Mouse (Mus musculus): ENCODE measurements at regions not wholly inside any gene's neighbourhood (a gene's known extent, or its start where the extent isn't known, plus 50 kb on each side); places are given as distances from the start of the nearest gene placed in this dataset.

DNA sequence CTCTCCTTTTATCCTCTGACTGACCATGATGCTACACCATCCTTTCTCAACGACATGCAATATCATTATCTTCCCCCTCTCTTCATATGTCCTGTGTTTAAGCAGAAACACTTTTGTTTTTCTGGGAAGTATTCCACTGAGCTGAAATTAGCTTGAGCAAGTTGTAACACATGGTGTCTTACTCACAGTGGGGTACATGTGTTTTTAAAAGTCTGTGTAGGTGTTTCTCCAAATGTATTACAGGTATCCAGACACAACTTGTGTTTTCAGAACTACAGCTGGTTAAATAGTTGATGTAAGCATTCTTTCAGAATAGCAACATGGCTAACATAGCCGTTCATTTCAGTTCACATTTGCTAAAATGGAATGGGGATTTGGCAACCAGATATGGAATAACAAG, 172.8 kb upstream of the Gm10295 start:
- Histone ChIP-seq H3K27ac (ENCODE audit: low read depth, low read length) (no peak overlapping the region), H3K4me3 (ENCODE audit: low read depth, low read length) (no peak overlapping the region), H3K4me2 (ENCODE audit: low read depth) (no peak overlapping the region), H3K27me3 (ENCODE audit: control insufficient read depth, insufficient read depth, low read length) (no peaks in the 10 kb centered on the region), H3K9me3 (ENCODE audit: control insufficient read depth, low read length) (no peaks in the 10 kb centered on the region), H3K4me1 (ENCODE audit: control insufficient read depth, insufficient read depth, low read length) (no peaks in the 10 kb centered on the region), H3K9ac (ENCODE audit: low read length) (no peak overlapping the region), H3K36me3 (ENCODE audit: control insufficient read depth, insufficient read depth, low read length) (no peaks in the 10 kb centered on the region)
- ATAC-seq (ENCODE audit: insufficient read depth, low FRiP score, low TSS enrichment) (no peak), DNase-seq (ENCODE audit: low spot score) (no peak)
- WGBS = 86% methylated on average over 2 of the region's 2 CpGs

DNA sequence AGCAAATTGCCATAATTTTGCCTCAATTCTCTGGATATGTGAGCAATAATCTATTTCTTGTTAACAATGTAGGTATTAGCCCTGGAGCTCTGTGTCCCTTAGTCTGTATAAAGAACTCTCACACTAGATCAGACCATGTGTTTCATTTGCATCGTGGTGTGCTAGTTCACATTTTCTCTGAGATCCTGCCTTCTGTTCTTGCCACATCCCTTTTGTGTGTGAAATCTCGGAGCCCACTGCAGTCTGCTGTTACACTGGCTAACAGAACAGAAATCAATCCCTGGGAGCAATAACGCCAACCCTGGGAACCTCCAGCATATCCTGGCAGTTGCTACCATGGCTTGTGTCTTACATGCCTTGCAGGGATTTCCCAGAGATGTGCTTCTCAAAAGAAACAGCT, 156.1 kb upstream of the Gm10295 start:
- Histone ChIP-seq H3K36me3 (ENCODE audit: control insufficient read depth, insufficient read depth, low read length) (no peaks in the 10 kb centered on the region), H3K27me3 (ENCODE audit: control insufficient read depth, insufficient read depth, low read length) (no peaks in the 10 kb centered on the region), H3K4me2 (ENCODE audit: low read depth) (no peak overlapping the region), H3K4me3 (ENCODE audit: low read depth, low read length) (no peak overlapping the region), H3K27ac (ENCODE audit: low read depth, low read length) (no peak overlapping the region), H3K9me3 (ENCODE audit: control insufficient read depth, low read length) (no peaks in the 10 kb centered on the region), H3K9ac (ENCODE audit: low read length) (no peak overlapping the region), H3K4me1 (ENCODE audit: control insufficient read depth, insufficient read depth, low read length) (no peaks in the 10 kb centered on the region)
- DNase-seq (ENCODE audit: low spot score) (no peak), ATAC-seq (ENCODE audit: insufficient read depth, low FRiP score, low TSS enrichment) (no peak)
- 72% methylated on average over 3 of the region's 3 CpGs for WGBS

- H3K4me1 ChIP-seq (ENCODE audit: control insufficient read depth, insufficient read depth, low read length) = no peaks in the 10 kb centered on the region; the same call in 1 of the 2 replicates
- no peaks in the 10 kb centered on the region for H3K9me3 ChIP-seq (ENCODE audit: control insufficient read depth, low read length)
- no peak for DNase-seq (ENCODE audit: low spot score)
- no peak overlapping the region for H3K9ac ChIP-seq (ENCODE audit: low read length)
- no peak overlapping the region for H3K27ac ChIP-seq (ENCODE audit: low read depth, low read length)
- no peak overlapping the region for H3K4me2 ChIP-seq (ENCODE audit: low read depth)
- ATAC-seq (ENCODE audit: insufficient read depth, low FRiP score, low TSS enrichment) = no peak
- no peaks in the 10 kb centered on the region for H3K36me3 ChIP-seq (ENCODE audit: control insufficient read depth, insufficient read depth, low read length)
- no peaks in the 10 kb centered on the region for H3K27me3 ChIP-seq (ENCODE audit: control insufficient read depth, insufficient read depth, low read length)
- H3K4me3 ChIP-seq (ENCODE audit: low read depth, low read length) = no peak overlapping the region
- 33% methylated on average over 6 of the region's 6 CpGs for WGBS
Measured at GRCm38 (mm10) chr7:71500719-71501118, 149.4 kb upstream of the Gm10295 start.

DNA sequence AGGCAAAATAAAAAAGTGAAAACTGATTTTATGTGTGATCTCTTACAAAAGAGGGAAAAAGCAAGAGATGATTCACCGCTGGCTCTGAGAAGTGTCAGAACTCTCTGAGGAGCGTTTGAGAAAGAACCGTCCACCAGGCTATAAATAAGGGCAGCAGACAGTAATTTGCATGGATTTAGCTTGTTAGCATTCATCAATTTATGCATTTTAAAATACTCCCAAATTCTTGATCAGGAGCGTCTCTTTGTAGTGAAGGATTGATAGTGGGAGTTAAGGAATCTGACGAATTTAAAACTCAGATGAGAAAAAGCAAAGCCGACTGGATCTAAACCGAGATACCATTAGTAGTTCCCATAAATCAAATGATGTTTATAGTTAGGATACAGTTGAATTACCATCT, 146.8 kb upstream of the Gm10295 start:
- no peak for DNase-seq (ENCODE audit: low spot score)
- Histone ChIP-seq H3K4me1 (ENCODE audit: control insufficient read depth, insufficient read depth, low read length) (no peaks in the 10 kb centered on the region; the same call in 1 of the 2 replicates), H3K4me2 (ENCODE audit: low read depth) (no peak overlapping the region), H3K27ac (ENCODE audit: low read depth, low read length) (no peak overlapping the region), H3K9me3 (ENCODE audit: control insufficient read depth, low read length) (no peaks in the 10 kb centered on the region), H3K27me3 (ENCODE audit: control insufficient read depth, insufficient read depth, low read length) (no peaks in the 10 kb centered on the region), H3K36me3 (ENCODE audit: control insufficient read depth, insufficient read depth, low read length) (no peaks in the 10 kb centered on the region), H3K9ac (ENCODE audit: low read length) (no peak overlapping the region), H3K4me3 (ENCODE audit: low read depth, low read length) (no peak overlapping the region)
- ATAC-seq (ENCODE audit: insufficient read depth, low FRiP score, low TSS enrichment) = no peak
- WGBS = 65% methylated on average over 7 of the region's 7 CpGs

DNA sequence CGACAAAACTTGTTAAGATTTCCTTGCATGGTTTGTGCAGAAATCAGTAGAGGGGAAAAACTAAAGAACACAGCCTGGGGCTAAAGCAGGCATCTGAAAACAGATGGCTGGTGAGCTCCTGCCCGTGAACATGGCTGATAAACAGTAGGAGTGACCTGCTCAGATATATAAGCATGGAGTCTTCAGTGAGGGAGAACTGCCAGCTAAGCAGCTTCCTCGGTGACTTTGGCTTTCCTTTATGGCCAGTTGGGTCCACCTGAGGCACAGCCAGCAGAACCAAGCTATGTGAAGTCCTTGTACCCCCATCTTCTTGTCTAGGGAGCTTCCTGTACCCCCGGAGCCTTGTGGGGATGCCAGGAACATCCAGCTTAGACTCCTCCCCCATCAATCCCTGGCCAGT, 139.8 kb upstream of the Gm10295 start:
- DNase-seq (ENCODE audit: low spot score) (no peak), ATAC-seq (ENCODE audit: insufficient read depth, low FRiP score, low TSS enrichment) (no peak)
- no peaks in the 10 kb centered on the region for H3K36me3 ChIP-seq (ENCODE audit: control insufficient read depth, insufficient read depth, low read length)
- no peaks in the 10 kb centered on the region for H3K4me1 ChIP-seq (ENCODE audit: control insufficient read depth, insufficient read depth, low read length)
- H3K4me3 ChIP-seq (ENCODE audit: low read depth, low read length) = no peak overlapping the region
- no peaks in the 10 kb centered on the region for H3K27me3 ChIP-seq (ENCODE audit: control insufficient read depth, insufficient read depth, low read length)
- H3K27ac ChIP-seq (ENCODE audit: low read depth, low read length) = no peak overlapping the region
- 76% methylated on average over 4 of the region's 4 CpGs for WGBS
- no peaks in the 10 kb centered on the region for H3K9me3 ChIP-seq (ENCODE audit: control insufficient read depth, low read length)
- H3K4me2 ChIP-seq (ENCODE audit: low read depth) = no peak overlapping the region
- H3K9ac ChIP-seq (ENCODE audit: low read length) = no peak overlapping the region

DNA sequence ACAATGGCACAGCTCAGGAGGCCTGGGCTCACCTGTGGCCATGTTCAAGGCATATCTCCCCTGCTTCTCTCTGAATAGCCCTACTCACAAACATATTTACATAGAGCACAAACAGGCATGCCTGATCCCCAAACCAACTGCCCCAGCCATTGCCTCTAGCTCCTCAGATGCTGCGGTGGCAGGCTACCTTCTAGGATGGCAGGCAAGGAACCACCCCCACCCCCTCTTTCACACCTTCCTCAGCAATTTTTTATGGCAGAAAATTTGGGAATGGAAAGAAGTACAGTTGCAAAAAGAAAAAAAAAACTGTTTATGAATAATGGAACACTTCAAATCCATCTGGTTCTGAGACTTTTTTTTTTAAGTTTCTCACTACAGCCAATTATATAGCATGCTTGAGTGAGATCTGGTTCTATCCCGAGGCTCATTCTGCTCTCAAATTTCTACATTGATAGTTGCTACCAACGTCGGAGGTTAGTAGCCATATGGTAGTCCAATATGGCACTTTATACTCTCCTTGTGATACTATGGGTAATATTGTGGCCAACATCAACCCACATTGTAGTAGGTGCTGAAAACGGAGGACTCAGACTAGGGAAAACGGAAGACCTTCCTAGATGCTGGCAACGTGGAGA, 136.8 kb upstream of the Gm10295 start:
- Histone ChIP-seq H3K4me3 (ENCODE audit: low read depth, low read length) (no peak overlapping the region), H3K9me3 (ENCODE audit: control insufficient read depth, low read length) (no peaks in the 10 kb centered on the region), H3K27ac (ENCODE audit: low read depth, low read length) (no peak overlapping the region), H3K4me1 (ENCODE audit: control insufficient read depth, insufficient read depth, low read length) (no peaks in the 10 kb centered on the region), H3K4me2 (ENCODE audit: low read depth) (no peak overlapping the region), H3K9ac (ENCODE audit: low read length) (no peak overlapping the region), H3K27me3 (ENCODE audit: control insufficient read depth, insufficient read depth, low read length) (no peaks in the 10 kb centered on the region), H3K36me3 (ENCODE audit: control insufficient read depth, insufficient read depth, low read length) (no peaks in the 10 kb centered on the region)
- DNase-seq (ENCODE audit: low spot score) (no peak), ATAC-seq (ENCODE audit: insufficient read depth, low FRiP score, low TSS enrichment) (no peak)
- WGBS = 87% methylated on average over 7 of the region's 7 CpGs

DNA sequence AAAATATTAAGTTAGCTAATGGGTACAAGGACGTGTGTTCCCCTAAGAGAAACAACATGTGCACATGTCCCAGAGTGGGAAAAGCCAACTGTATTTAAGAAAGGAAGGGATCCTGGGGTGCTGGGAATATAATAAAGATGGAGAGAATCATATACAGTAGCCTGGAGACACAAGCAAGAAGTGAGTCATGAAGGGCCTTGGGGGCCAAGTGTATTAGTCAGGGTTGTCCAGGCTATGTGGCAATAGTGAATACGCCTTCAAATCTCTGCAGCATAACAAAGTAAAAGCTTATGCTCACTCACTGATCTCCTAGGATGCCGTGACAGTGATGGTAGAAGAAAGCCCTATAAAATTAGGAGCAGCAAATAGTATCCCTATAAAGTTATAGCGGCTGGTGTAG, 124.1 kb upstream of the Gm10295 start:
- no peak overlapping the region for H3K9ac ChIP-seq (ENCODE audit: low read length)
- peaks cover 19% of the 10 kb centered on the region for H3K4me1 ChIP-seq (ENCODE audit: control insufficient read depth, insufficient read depth, low read length)
- H3K4me2 ChIP-seq (ENCODE audit: low read depth) = no peak overlapping the region
- WGBS = 79% methylated on average over 4 of the region's 4 CpGs
- no peak for DNase-seq (ENCODE audit: low spot score)
- no peaks in the 10 kb centered on the region for H3K27me3 ChIP-seq (ENCODE audit: control insufficient read depth, insufficient read depth, low read length)
- ATAC-seq (ENCODE audit: insufficient read depth, low FRiP score, low TSS enrichment) = no peak
- H3K27ac ChIP-seq (ENCODE audit: low read depth, low read length) = no peak overlapping the region
- no peaks in the 10 kb centered on the region for H3K9me3 ChIP-seq (ENCODE audit: control insufficient read depth, low read length)
- H3K36me3 ChIP-seq (ENCODE audit: control insufficient read depth, insufficient read depth, low read length) = no peaks in the 10 kb centered on the region
- no peak overlapping the region for H3K4me3 ChIP-seq (ENCODE audit: low read depth, low read length)

- no peaks in the 10 kb centered on the region for H3K36me3 ChIP-seq (ENCODE audit: control insufficient read depth, insufficient read depth, low read length)
- WGBS = 53% methylated on average over 12 of the region's 12 CpGs
- no peak for ATAC-seq (ENCODE audit: insufficient read depth, low FRiP score, low TSS enrichment)
- H3K27me3 ChIP-seq (ENCODE audit: control insufficient read depth, insufficient read depth, low read length) = no peaks in the 10 kb centered on the region
- H3K9me3 ChIP-seq (ENCODE audit: control insufficient read depth, low read length) = no peaks in the 10 kb centered on the region
- H3K4me3 ChIP-seq (ENCODE audit: low read depth, low read length) = no peak overlapping the region
- H3K4me2 ChIP-seq (ENCODE audit: low read depth) = peak overlapping the region; percentile 29
- DNase-seq (ENCODE audit: low spot score) = peak; percentile 16
- peaks cover 23% of the 10 kb centered on the region for H3K4me1 ChIP-seq (ENCODE audit: control insufficient read depth, insufficient read depth, low read length)
- H3K27ac ChIP-seq (ENCODE audit: low read depth, low read length) = peak overlapping the region; percentile 83
- H3K9ac ChIP-seq (ENCODE audit: low read length) = peak overlapping the region; percentile 30; the same call in 1 of the 2 replicates
Measured at GRCm38 (mm10) chr7:71472384-71473141, 121.3 kb upstream of the Gm10295 start.

Data from neural tube, embryonic 11.5 days (tissue).